Mouse (Mus musculus) heart, adult 2 months (tissue): Measurements from ENCODE around the gene Banf1. TPM values are rescaled to one million over a fixed set of nuclear protein-coding genes. Genes with fewer than 3 reads are reported as not detected.
A peak's percentile ranks its signal among the peaks of the same experiment; 100 is the strongest.

Experiments used
- DNase-seq, 2 experiments: peaks; one replicate each; pipeline ENCODE4 v3.0.0; 2021
- H3K27ac ChIP-seq: fragments of 200-600 bp; 2 replicates; pipeline ENCODE4 v1.8.1; 2022
- H3K27me3 ChIP-seq: fragments of 200-500 bp; 2 replicates; pipeline ENCODE4 v1.6.1; 2012; ENCODE audit warnings: mild to moderate bottlenecking, low read length, inconsistent platforms, mixed read lengths; ENCODE audit not compliant: control insufficient read depth, insufficient read depth
- H3K36me3 ChIP-seq: fragments of 200-500 bp; 2 replicates; pipeline ENCODE4 v1.6.1; 2012; ENCODE audit warnings: low read length, inconsistent platforms; ENCODE audit not compliant: control insufficient read depth, insufficient read depth
- H3K4me1 ChIP-seq: fragments of 200-500 bp; 2 replicates; pipeline ENCODE4 v1.6.1; 2011; ENCODE audit warnings: low read length; ENCODE audit not compliant: control insufficient read depth, insufficient read depth
- H3K4me3 ChIP-seq: fragments of 200-600 bp; 2 replicates; pipeline ENCODE4 v1.8.1; 2022
- H3K79me2 ChIP-seq: fragments of 200-500 bp; replicated peaks from 2 replicates; pipeline ENCODE4 v1.6.1; 2012; ENCODE audit warnings: mild to moderate bottlenecking, inconsistent platforms, low read length, moderate library complexity, mixed read lengths; ENCODE audit not compliant: control insufficient read depth, insufficient read depth
- H3K9ac ChIP-seq: fragments of 200-500 bp; 2 replicates; pipeline ENCODE4 v1.6.1; 2012; ENCODE audit warnings: low read depth, mild to moderate bottlenecking, control low read depth, inconsistent platforms, low read length, mixed read lengths
- CTCF ChIP-seq: fragments of 200-600 bp; IDR thresholded peaks from 2 replicates; pipeline ENCODE4 v1.8.1; 2022; ENCODE audit warnings: antibody characterized with exemption, mild to moderate bottlenecking, moderate library complexity
- EP300 ChIP-seq: fragments of 200-500 bp; IDR thresholded peaks from 2 replicates; pipeline ENCODE4 v1.6.1; 2011; ENCODE audit warnings: low read depth, low read length, control low read depth; ENCODE audit not compliant: insufficient read depth
- POLR2A ChIP-seq: fragments of 200-500 bp; IDR thresholded peaks from 2 replicates; pipeline ENCODE4 v1.6.1; 2011; ENCODE audit warnings: mild to moderate bottlenecking, low read depth, low read length, control low read depth; ENCODE audit not compliant: insufficient read depth
- WGBS: fragments of 180-500 bp; shearing (Covaris S2); methylation state at CpG from one replicate; pipeline ENCODE4 v1.1.7; 2018; 5-methylcytosine and 5-hydroxymethylcytosine counted together
- intact Hi-C: fragments of 180-260 bp; cut with DNase I; formaldehyde crosslinking; loops from one replicate; pipeline ENCODE4 v1.15.1; 2025
- polyA plus RNA-seq: library from polyadenylated mRNA; depleted of rRNA; stranded (reverse); fragments of >200 nt; gene quantifications from 2 replicates; pipeline ENCODE4 v1.2.3, GENCODE M21; 2012
- total RNA-seq, 2 experiments: library from RNA; stranded (reverse); gene quantifications; 2 replicates each; pipeline ENCODE4 v1.2.3; 2021

Banf1 gene
- total and polyA plus RNA-seq, 3 experiments, result 113 to 148 (median 133) TPM

DNA sequence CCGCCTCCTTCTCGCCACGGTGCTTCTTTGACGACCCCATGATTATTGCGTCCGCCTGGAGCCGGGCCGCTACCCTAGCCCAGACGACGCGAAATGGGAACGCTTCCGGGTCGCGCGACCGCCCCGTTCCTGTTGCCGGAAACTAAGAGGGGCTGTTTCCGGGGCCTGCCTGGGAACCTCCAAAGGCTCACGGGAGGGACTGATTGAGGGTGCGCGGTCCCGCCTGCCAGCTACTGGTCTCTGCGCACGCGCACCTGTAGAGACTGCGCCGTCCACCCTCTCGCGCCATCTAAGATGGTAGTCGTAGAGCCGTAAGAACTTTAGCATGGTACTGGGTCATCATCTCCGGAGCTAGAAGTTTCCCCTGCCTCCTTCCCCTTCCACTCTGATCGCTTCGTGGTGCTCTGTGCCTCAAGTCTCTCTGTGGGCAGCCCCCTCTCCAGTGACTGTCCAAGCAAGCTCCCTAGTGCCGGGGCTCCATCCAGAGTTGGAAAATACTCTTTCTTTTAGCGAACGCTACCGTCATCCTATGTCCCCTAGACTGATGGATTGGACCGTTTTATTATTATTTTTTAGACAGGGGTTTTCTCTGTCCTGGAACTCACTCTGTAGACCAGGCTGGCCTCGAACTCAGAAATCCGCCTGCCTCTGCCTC lies 21.7 kb upstream of the Banf1 start, which contains the start of gene Sart1:
Sart1 (minus strand) TSS at position 116 of the 655 bp plus-strand sequence.
- intact Hi-C loops, result loop anchor here (1.0 to 10.0 kb wide), 4 partner anchors 22 to 296 kb away; partner anchors contain the start of genes AI837181, Drap1, Eif1ad and Map3k11
- WGBS, result 1% methylated on average over 43 of the region's 43 CpGs
- no peak for TF ChIP-seq EP300
- peak; percentile 98 for TF ChIP-seq POLR2A
- no peak for TF ChIP-seq CTCF

DNA sequence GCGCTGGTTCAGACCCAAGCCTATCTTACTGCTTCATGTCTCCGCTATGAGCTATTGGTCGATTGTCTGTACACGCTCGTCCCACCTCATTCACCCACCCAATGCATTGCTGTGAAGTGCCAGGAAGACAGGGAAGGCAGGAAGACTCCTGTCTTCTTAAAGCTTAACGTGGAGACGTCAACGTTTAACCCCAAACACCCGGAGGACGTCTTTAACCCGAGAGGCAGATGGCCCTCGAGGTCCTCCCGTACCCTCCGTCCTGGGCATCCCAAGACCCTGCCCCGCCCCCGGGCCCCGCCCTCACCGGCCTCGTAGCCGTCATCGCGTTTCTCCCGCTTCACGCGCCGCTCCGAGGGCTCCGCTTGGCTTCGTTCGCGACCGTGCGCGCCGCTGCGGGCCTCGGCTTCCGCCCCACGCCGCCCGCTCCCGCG lies 21.1 kb upstream of the Banf1 start:
- no peak for DNase-seq
- WGBS, result under 1% methylated on average over 43 of the region's 43 CpGs

More for the DNA sequence above, 21.7 kb upstream of the Banf1 start, which contains the start of gene Sart1:
- Histone ChIP-seq H3K4me3 (peak within 1 kb of the TSS; percentile 99), H3K36me3 (peaks cover 3% of the 10 kb centered on the region; the same call in 1 of the 2 replicates), H3K79me2 (peaks cover 3% of the 10 kb centered on the region), H3K27ac (peak within 1 kb of the TSS; percentile 90), H3K4me1 (peaks cover 5% of the 10 kb centered on the region), H3K27me3 (no peaks in the 10 kb centered on the region), H3K9ac (peak within 1 kb of the TSS; percentile 97)
- DNase-seq, result peak; percentile 94 to 97

DNA sequence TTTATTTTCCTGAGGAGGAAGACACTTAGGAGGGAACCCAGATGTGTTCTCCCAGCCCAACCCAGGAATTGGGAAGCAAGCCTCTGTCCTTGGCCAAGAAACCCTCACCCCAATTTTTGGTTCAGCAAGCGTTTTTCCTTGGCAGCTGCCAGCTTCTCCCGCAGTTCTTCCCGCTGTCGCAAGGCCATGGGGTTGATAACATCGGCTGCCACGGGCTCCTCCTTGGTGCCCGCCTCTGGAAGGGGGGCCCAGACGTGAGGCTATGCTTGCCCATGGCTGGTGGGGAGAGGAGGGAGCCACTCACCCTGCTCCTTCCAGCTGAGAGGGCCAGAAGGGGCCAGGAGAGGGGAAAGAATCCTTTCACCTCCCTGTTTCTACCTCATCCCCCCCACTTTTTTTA lies 17.7 kb upstream of the Banf1 start:
- H3K36me3 ChIP-seq, result peaks cover 3% of the 10 kb centered on the region; the same call in 1 of the 2 replicates
- TF ChIP-seq EP300 (no peak), POLR2A (no peak), CTCF (no peak)
- H3K9ac ChIP-seq, result no peak overlapping the region
- no peaks in the 10 kb centered on the region for H3K27me3 ChIP-seq
- no peak overlapping the region for H3K4me3 ChIP-seq
- intact Hi-C loops, result loop anchor here (1.0 to 10.0 kb wide), 2 partner anchors 15 to 300 kb away; partner anchors contain the start of genes Map3k11 and Pcnx3
- DNase-seq, result no peak
- 86% methylated on average over 8 of the region's 8 CpGs for WGBS
- no peak overlapping the region for H3K27ac ChIP-seq
- peaks cover 5% of the 10 kb centered on the region for H3K4me1 ChIP-seq
- H3K79me2 ChIP-seq, result peaks cover 3% of the 10 kb centered on the region

More for the DNA sequence above, 21.1 kb upstream of the Banf1 start:
- Histone ChIP-seq H3K36me3 (peaks cover 3% of the 10 kb centered on the region; the same call in 1 of the 2 replicates), H3K4me1 (peaks cover 5% of the 10 kb centered on the region), H3K27me3 (no peaks in the 10 kb centered on the region), H3K27ac (peak overlapping the region; percentile 90), H3K79me2 (peaks cover 3% of the 10 kb centered on the region), H3K9ac (peak overlapping the region; percentile 97), H3K4me3 (peak overlapping the region; percentile 99)
- intact Hi-C loops, result loop anchor here (1.0 to 10.0 kb wide), 4 partner anchors 22 to 297 kb away; partner anchors contain the start of genes AI837181, Drap1, Eif1ad and Map3k11
- TF ChIP-seq EP300, result no peak
- TF ChIP-seq CTCF, result no peak
- TF ChIP-seq POLR2A, result no peak

DNA sequence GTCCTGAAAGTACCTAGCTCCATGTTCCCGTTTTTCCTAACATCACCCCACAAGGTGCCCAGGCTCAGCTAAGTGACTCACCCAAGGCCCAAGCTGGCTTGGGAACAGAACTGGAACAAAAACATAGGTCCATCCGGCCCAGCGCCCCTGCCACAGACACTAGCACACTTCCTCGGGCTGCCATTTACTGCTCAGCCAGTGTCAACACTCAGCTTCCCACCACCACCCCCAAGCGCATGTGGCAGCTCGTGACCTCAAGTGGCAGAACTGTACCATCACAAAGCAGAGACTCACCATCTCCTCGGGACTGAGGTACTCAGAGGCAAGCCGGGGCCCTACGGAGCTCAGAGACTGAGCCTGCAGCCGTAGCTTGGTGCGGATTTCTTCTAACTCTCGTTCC lies 16.4 kb upstream of the Banf1 start:
- DNase-seq, result no peak
- Histone ChIP-seq H3K27me3 (no peaks in the 10 kb centered on the region), H3K9ac (no peak overlapping the region), H3K36me3 (peaks cover 3% of the 10 kb centered on the region; the same call in 1 of the 2 replicates), H3K4me1 (peaks cover 2% of the 10 kb centered on the region), H3K4me3 (no peak overlapping the region), H3K27ac (no peak overlapping the region), H3K79me2 (peaks cover 2% of the 10 kb centered on the region)
- no peak for TF ChIP-seq EP300
- no peak for TF ChIP-seq CTCF
- TF ChIP-seq POLR2A, result no peak
- WGBS, result 91% methylated on average over 12 of the region's 12 CpGs
- intact Hi-C loops, result loop anchor here (10.0 kb wide), 1 partner anchor 301 kb away; the partner anchor contains the start of genes Map3k11 and Pcnx3

DNA sequence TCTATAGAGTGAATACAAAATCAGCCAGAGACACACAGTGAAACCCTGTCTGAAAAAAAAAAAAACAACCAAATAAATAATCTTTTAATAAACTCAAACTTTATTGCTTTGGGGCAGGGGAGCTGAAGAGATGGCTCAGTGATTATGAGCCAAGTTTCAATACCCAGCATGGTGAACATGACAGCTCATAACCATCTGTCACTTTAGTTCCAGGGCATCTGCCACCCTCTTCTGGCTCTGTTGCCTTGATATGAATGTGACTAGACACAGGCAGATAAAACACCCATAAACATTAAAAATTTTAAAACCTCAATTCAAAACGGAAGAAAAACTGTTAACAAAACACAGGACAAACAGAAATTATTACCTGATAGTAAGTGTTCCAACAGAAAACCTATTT lies 10.5 kb upstream of the Banf1 start:
- TF ChIP-seq EP300, result no peak
- Histone ChIP-seq H3K9ac (no peak overlapping the region), H3K4me1 (no peaks in the 10 kb centered on the region), H3K27me3 (no peaks in the 10 kb centered on the region), H3K79me2 (no peaks in the 10 kb centered on the region), H3K27ac (no peak overlapping the region), H3K36me3 (no peaks in the 10 kb centered on the region), H3K4me3 (no peak overlapping the region)
- WGBS, result 93% methylated on average over 1 of the region's 1 CpGs
- DNase-seq, result no peak
- intact Hi-C loops, result no loop called here

DNA sequence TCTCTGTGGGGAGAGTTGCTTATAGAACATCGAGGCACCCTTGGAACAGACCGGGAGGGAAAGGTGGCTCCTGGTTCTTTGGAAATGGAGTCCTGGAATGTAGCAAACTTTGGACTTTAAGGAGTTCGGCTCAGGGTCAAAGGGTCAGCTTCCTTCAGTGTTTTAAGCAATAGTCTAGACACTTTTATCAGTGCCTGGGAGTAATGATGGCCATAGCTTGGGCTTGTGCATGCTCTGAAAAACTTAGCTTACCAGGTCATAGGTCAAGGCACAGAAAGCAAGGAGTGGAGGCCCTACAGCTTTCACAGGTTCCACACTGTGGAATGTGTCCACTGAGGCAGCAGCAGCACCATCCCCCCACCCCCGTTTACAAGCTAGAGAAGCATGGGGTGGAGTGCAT lies 7.8 kb upstream of the Banf1 start:
- no peak overlapping the region for H3K27ac ChIP-seq
- TF ChIP-seq EP300, result no peak
- TF ChIP-seq CTCF, result no peak
- no peak for TF ChIP-seq POLR2A
- WGBS, result 68% methylated on average over 4 of the region's 4 CpGs
- H3K27me3 ChIP-seq, result no peaks in the 10 kb centered on the region
- no peaks in the 10 kb centered on the region for H3K79me2 ChIP-seq
- H3K36me3 ChIP-seq, result no peaks in the 10 kb centered on the region
- no peak overlapping the region for H3K4me3 ChIP-seq
- intact Hi-C loops, result no loop called here
- H3K4me1 ChIP-seq, result no peaks in the 10 kb centered on the region
- no peak overlapping the region for H3K9ac ChIP-seq
- DNase-seq, result no peak
